Mouse (Mus musculus) stomach, postnatal 0 days (tissue): ENCODE measurements around the gene Ptprf. TPM values are rescaled to one million over a fixed set of nuclear protein-coding genes. Genes with fewer than 3 reads are reported as not detected.

Experiments used
- ATAC-seq: fragments of 200-750 bp; cut with Nextera tagmentation; 2 replicates; pipeline ENCODE4 v1.8.0; 2017; ENCODE audit not compliant: low FRiP score, low TSS enrichment
- DNase-seq: peaks from one replicate; pipeline ENCODE4 v3.0.0-alpha.2; 2016; ENCODE audit warnings: low spot score
- H3K27ac ChIP-seq: fragments of 300-500 bp; sonication (generic); replicated peaks from 2 replicates; pipeline ENCODE4 v1.5.1; 2014; ENCODE audit warnings: mild to moderate bottlenecking, control low read depth
- H3K27me3 ChIP-seq: fragments of 300-500 bp; sonication (generic); 2 replicates; pipeline ENCODE4 v1.6.1; 2014; ENCODE audit warnings: low read length; ENCODE audit not compliant: control insufficient read depth, insufficient read depth
- H3K36me3 ChIP-seq: fragments of 300-500 bp; sonication (generic); 2 replicates; pipeline ENCODE4 v1.6.1; 2014; ENCODE audit warnings: low read length, mixed read lengths; ENCODE audit not compliant: control insufficient read depth, insufficient read depth
- H3K4me1 ChIP-seq: fragments of 300-500 bp; sonication (generic); replicated peaks from 2 replicates; pipeline ENCODE4 v1.6.1; 2014; ENCODE audit warnings: antibody characterized with exemption; ENCODE audit not compliant: control insufficient read depth, insufficient read depth
- H3K4me2 ChIP-seq: fragments of 300-500 bp; sonication (generic); replicated peaks from 2 replicates; pipeline ENCODE4 v1.6.1; 2014; ENCODE audit warnings: low read depth, mild to moderate bottlenecking, control low read depth, moderate library complexity
- H3K4me3 ChIP-seq: fragments of 300-500 bp; sonication (generic); 2 replicates; pipeline ENCODE4 v1.5.1; 2014; ENCODE audit warnings: low read depth, low read length, control low read depth
- H3K9ac ChIP-seq: fragments of 300-500 bp; sonication (generic); 2 replicates; pipeline ENCODE4 v1.6.1; 2014; ENCODE audit warnings: mild to moderate bottlenecking, low read length, control low read depth, mixed read lengths
- H3K9me3 ChIP-seq: fragments of 300-500 bp; sonication (generic); 2 replicates; pipeline ENCODE4 v1.6.1; 2016; ENCODE audit warnings: low read length; ENCODE audit not compliant: control insufficient read depth
- CTCF ChIP-seq: IDR thresholded peaks from 2 replicates; pipeline ENCODE4 v1.5.1; 2016; ENCODE audit warnings: antibody characterized with exemption, low read depth, mild to moderate bottlenecking, moderate library complexity
- EP300 ChIP-seq: optimal IDR thresholded peaks from 2 replicates; pipeline ENCODE3; 2016; ENCODE audit warnings: antibody characterized with exemption
- WGBS: fragments of 180-500 bp; shearing (Covaris S2); extraction: QIAGEN DNeasy Blood & Tissue Kit; methylation state at CpG from one replicate; pipeline ENCODE4 v1.1.7; 2014; 5-methylcytosine and 5-hydroxymethylcytosine counted together
- polyA plus RNA-seq: library from polyadenylated mRNA; unstranded; fragments of >200 nt; fragmentation: Nextera tagmentation; extraction: Ambion mirVana; gene quantifications from 2 replicates; pipeline ENCODE4 v1.2.1, GENCODE M21; 2015

The Ptprf gene
- polyA plus RNA-seq, 1 experiment from 2014 or later = 30.1 TPM

- Histone ChIP-seq H3K27me3 (no peaks in the 10 kb centered on the region), H3K27ac (no peak overlapping the region), H3K9ac (no peak overlapping the region), H3K4me1 (peaks cover 3% of the 10 kb centered on the region; the same call in 1 of the 2 replicates), H3K36me3 (no peaks in the 10 kb centered on the region), H3K4me3 (no peak overlapping the region), H3K9me3 (no peaks in the 10 kb centered on the region), H3K4me2 (no peak overlapping the region)
- 36% methylated on average over 4 of the region's 4 CpGs for WGBS
- TF ChIP-seq CTCF = no peak
- TF ChIP-seq EP300 = no peak
- no peak for DNase-seq
- no peak for ATAC-seq
Observed at GRCm38 (mm10) chr4:118304984-118305383, 13.8 kb upstream of the Ptprf start.

- Histone ChIP-seq H3K9me3 (no peaks in the 10 kb centered on the region), H3K27ac (no peak overlapping the region), H3K9ac (no peak overlapping the region), H3K4me2 (no peak overlapping the region), H3K4me3 (no peak overlapping the region), H3K27me3 (no peaks in the 10 kb centered on the region), H3K36me3 (no peaks in the 10 kb centered on the region), H3K4me1 (no peaks in the 10 kb centered on the region)
- no peak for DNase-seq
- TF ChIP-seq EP300 (no peak), CTCF (no peak)
- ATAC-seq = no peak
- WGBS = 13% methylated on average over 5 of the region's 5 CpGs
Observed at GRCm38 (mm10) chr4:118297844-118298243, 6.6 kb upstream of the Ptprf start.

DNA sequence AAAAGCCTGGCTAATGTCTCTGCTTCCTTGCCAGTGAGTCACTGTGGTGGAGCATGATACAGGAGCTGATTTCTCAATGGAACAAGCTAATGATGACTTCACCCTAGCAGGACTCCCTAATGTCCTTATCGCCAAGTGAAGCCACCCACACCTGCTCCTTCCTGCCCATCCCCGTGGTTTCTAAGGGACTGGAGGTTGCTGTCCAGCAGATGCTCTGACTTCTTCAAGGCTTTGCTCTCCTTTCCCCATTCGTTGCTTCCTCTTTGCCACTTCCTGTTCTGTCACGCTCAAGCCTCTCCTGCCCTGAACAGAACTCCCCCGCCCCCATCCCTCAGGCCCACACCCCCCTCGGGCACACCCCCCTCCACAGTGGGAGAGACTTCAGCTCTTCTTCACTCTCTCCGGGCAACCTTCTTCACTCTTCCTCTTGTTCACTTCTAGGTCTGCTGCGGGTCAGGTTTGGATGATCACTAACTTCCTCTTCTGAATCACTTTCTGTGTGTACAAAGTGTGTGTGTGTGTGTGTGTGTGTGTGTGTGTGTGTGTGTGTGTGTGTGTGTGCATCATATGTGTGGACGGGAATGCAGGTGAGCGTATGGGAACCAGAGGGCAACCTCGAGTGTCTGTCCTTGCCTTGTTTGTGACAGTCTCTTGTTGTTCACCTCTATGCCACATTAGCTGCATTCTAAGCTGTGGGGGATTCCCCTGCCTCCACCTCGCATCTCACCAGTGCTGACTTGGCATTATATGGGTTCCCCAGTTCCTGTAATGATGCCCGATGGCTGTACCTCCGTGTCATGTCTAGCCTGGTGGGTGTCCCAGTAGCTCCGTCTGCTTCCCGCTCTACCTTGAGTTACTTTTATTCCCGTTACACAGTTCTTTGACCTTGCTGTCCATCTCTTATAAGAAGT lies 4.7 kb upstream of the Ptprf start:
- no peaks in the 10 kb centered on the region for H3K36me3 ChIP-seq
- no peak overlapping the region for H3K27ac ChIP-seq
- no peak overlapping the region for H3K4me2 ChIP-seq
- ATAC-seq = peak; percentile 56
- H3K27me3 ChIP-seq = no peaks in the 10 kb centered on the region
- H3K4me3 ChIP-seq = no peak overlapping the region
- 47% methylated on average over 17 of the region's 17 CpGs for WGBS
- TF ChIP-seq EP300 (no peak), CTCF (no peak)
- peaks cover 2% of the 10 kb centered on the region; the same call in 1 of the 2 replicates for H3K4me1 ChIP-seq
- no peak for DNase-seq
- H3K9me3 ChIP-seq = no peaks in the 10 kb centered on the region
- H3K9ac ChIP-seq = no peak overlapping the region

DNA sequence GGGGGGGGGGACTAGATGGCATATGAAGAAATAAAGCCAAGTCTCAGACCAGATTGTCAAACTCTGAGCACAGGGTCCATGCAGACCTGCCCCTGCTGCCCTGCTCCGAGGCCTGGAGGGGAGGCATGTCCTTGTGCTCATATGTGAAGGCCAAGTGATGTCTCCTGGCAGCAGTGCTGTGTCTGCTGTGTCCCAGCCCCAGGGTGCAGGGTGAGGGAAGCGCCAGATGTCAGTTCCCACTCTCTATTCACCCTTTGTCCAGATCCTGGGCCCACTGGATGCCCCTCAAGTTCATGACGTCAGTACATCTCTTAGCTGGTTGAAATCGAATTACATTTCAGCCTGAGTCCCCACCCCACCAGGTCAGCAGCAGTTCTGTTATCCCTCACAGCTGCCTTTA lies 3.6 kb upstream of the Ptprf start:
- TF ChIP-seq EP300 (no peak), CTCF (no peak)
- 62% methylated on average over 4 of the region's 4 CpGs for WGBS
- no peaks in the 10 kb centered on the region for H3K27me3 ChIP-seq
- DNase-seq (no peak), ATAC-seq (no peak)
- peaks cover 2% of the 10 kb centered on the region; the same call in 1 of the 2 replicates for H3K4me1 ChIP-seq
- no peaks in the 10 kb centered on the region for H3K36me3 ChIP-seq
- no peak overlapping the region for H3K9ac ChIP-seq
- no peak overlapping the region for H3K4me3 ChIP-seq
- no peak overlapping the region for H3K4me2 ChIP-seq
- H3K9me3 ChIP-seq = no peaks in the 10 kb centered on the region
- no peak overlapping the region for H3K27ac ChIP-seq

DNA sequence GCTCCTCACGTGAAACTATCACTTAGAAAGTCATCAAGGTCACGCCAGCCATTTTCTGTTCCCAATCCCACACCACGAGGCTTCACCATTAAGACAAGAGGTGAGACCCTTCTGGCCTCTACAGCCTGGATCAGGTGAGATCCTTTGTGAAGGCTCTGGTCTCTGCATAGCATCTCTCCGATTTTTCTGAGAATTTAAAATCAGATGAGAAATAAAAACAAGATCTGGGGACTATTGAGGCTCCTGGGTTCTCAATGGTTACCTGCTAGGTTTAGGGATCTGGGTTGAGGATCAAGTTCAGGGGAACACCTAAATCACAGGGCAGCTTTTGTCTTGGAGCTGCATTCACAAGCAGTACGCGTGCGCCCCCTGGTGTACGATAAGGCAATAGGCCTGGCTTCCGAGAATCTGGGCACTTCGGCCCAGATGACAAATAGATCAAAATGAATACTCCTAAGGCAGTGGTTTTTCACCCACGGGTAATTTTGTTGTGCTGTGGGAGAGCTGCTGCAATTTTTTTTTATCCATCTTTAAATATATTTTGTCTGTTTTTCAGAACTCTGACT lies 1.6 kb upstream of the Ptprf start:
- DNase-seq (peak; percentile 83), ATAC-seq (no peak)
- no peak overlapping the region for H3K27ac ChIP-seq
- no peak overlapping the region for H3K4me2 ChIP-seq
- peaks cover 2% of the 10 kb centered on the region; the same call in 1 of the 2 replicates for H3K4me1 ChIP-seq
- H3K9ac ChIP-seq = no peak overlapping the region
- 11% methylated on average over 11 of the region's 11 CpGs for WGBS
- H3K27me3 ChIP-seq = no peaks in the 10 kb centered on the region
- H3K4me3 ChIP-seq = no peak overlapping the region
- peak; percentile 98 for TF ChIP-seq CTCF
- TF ChIP-seq EP300 = no peak
- no peaks in the 10 kb centered on the region for H3K9me3 ChIP-seq
- H3K36me3 ChIP-seq = no peaks in the 10 kb centered on the region
